Mouse (Mus musculus): Measurements from ENCODE around the gene 4930523C07Rik.

The 4930523C07Rik gene

GRCm38 (mm10) chr1:160108604-160109003, 64.4 kb downstream of the 4930523C07Rik start:
- no peak for DNase-seq

- DNase-seq: no peak
Observed at GRCm38 (mm10) chr1:160123957-160124356, 79.8 kb downstream of the 4930523C07Rik start.
